Mouse (Mus musculus): ENCODE measurements around the gene Gosr1.

GRCm38 (mm10) chr11:76707656-76708055 lies 55.7 kb downstream of the Gosr1 start:
- TF ChIP-seq CTCF (IDR thresholded peaks at IDR 0.05; ENCODE audit: low read depth) (no peak), EP300 (IDR thresholded peaks at IDR 0.05; ENCODE audit: low read depth) (no peak)
